Mouse (Mus musculus): Measurements from ENCODE around the gene Ppt2.

The Ppt2 gene

DNA sequence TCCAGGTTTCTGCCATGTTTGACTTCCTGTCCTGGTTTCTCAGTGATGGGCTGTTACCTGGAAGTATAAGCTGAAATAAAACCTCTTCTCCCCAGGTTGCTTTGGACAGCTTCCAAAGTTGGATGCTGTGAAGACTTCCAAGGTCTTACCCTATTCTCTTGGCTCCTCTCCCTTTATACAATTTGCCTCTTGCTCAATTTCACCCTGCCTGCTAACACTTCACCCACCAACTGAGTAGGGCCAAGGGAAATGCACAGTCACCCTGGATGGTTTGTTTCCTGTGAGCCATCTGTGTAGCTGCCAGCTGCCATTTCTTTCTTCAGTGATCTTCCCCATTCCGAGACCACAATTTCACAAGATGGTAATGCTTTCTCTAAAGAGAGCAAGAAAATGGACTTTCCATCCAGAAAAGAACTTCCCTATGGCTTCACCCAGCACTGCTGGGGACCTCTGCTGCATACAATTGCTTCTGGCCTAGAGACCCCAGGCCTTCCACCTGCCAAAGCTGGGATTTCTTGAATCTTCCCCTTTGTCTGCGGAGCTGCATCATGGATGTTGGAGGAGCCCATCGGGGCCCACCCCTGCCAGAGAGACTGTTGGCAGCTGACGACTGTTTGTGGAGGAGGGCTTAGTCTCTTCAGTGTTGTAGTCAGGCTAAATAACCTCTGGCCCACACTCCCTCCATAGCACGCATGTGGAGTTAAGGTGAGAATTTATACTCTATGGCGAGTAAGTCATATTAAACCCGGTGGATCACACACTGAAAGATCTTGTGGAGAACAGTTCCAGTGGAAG lies 11.3 kb upstream of the Ppt2 start:
- no peak for DNase-seq (ENCODE audit: low read depth, low spot score)

DNA sequence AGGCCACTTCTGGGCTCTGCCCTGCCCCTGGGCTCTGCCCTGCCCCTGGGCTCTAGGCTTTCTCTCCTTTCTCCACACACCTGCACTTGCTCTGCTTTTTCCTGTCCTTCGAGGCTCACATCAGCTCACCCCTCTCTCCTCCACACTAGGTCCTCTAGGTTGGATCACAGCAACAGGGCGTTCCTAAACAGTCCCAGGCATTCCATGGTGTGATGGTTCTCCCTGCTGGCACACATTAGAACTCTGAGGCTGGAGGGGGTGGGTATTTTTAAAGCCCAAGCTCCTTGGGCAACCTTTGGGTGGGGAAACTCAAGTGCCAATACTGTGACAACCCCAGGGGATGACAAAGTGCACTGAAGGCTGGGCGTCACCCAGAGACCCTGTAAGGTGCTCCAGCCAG lies 9.1 kb upstream of the Ppt2 start:
- DNase-seq (ENCODE audit: low read depth, low spot score) = no peak

DNA sequence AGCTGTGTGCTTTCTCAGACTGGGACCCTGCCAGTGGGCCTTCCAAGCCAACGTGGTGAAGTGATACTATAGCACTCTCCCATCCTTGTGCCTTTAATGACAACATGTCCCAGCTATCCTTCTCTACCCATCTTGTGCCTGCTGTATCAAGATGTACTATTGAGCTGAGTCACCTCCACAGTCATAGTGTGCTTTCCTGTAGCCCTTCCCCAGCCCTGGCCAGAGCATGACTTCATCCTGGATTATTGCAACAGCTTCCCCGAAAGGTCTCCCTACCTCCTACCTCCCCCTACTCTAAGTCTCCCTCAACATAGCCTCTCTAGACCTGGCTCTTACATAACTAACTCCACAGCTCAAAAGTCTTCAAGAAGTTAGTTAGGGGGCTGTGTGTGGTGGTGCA lies 7.4 kb upstream of the Ppt2 start:
- DNase-seq (ENCODE audit: low read depth, low spot score) = no peak

DNA sequence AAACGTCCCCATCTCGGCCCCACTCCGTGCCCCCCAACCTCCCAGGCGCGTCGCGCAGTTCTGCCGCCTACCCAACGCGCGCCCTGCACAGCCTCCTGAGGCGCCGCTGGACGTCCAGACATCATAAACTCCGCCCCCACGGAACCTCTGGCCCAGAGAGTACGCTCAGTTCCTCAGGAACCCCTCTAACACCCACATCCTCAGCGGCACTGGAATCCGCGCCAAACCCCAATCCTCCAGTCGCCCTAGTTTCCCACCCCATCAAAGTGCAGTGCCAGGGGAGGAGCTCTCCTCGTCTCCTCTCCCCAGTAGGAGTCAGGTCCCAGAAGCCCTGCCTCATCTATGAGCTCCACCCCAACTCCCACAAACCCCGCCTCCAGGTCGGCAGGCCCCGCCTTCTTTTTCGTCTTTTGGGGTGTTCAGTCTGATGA lies 4.0 kb upstream of the Ppt2 start:
- DNase-seq (ENCODE audit: low read depth, low spot score) = peak; percentile 75

DNA sequence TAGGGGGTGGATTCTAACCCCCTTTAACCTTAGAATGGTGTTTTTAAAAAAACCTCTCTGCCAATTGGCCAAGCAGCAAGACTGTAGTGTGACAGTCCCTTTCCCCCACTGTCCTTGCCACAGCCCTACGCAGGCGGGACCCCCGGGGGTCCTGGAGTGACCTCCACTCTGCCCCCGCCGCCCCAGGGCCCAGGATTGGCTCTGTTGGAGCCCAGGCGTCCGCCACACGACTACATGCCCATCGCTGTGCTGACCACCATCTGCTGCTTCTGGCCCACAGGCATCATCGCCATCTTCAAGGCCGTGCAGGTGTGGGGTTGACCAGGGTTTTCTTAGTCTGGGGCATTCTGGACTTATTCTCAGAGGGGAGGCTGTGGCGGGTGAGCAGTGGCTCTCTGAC lies 3.3 kb upstream of the Ppt2 start:
- DNase-seq (ENCODE audit: low read depth, low spot score) = no peak

DNA sequence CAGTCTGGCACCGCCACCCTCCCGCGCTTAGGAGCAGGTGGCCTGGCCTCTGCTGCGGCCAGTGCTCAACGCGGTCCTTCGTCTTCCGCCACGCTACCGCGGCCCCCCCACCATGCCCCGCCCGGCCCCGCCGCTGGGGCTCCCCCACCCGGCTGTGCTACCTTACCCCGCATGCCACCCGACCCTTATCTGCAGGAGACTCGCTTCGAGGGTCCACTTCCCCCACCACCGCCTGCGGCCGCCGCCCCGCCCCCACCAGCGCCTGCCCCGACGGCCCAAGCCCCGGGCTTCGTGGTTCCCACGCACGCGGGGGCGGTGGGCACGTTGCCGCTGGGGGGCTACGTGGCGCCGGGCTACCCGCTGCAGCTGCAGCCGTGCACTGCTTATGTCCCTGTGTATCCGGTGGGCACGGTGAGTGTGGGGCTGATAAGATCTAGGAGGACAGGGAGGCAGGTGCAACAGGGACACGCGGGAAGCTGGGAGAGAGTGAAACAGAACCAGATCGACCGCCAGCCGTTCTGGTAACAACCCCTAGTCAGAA lies 2.5 kb upstream of the Ppt2 start:
- peak; percentile 39 for DNase-seq (ENCODE audit: low read depth, low spot score)

DNA sequence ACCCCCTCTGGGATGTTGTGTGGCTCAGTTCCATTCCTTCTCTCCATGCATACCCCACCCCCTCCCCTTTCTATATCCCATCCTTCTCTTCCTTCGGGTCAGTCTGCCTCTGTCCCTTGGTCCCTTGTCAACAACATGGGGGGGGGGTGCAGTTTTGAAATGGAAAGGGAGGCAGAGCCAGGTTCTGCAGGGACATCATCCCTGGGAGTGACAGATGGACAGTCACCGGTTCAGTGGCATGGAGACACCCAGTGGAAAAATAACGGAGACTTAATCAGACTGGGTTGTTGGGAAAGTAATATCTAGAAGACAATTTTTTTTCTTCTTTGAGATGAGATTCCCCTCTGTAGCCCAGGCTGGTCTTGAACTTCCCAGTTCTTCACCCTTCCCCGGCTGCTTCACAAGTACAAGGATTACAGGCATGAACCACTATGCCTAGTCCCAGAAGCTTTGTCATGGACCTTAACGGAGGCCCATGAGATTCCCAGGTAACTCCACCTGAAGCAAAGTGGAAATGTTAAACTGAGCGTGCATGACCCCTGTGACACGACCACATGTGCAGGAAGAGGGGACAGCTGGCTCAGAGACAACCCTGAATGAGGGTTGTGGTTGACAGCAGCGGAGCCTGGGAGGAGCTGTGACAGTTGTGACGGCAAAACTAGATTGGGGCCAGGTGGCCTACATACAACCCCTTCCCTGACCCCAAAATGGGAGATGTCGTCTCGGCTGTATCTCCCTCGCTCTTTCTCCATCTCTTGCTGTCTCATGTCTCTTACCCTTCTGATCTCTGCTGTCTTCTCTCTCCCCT lies 1.7 kb upstream of the Ppt2 start:
- DNase-seq (ENCODE audit: low read depth, low spot score) = peak; percentile 76

DNA sequence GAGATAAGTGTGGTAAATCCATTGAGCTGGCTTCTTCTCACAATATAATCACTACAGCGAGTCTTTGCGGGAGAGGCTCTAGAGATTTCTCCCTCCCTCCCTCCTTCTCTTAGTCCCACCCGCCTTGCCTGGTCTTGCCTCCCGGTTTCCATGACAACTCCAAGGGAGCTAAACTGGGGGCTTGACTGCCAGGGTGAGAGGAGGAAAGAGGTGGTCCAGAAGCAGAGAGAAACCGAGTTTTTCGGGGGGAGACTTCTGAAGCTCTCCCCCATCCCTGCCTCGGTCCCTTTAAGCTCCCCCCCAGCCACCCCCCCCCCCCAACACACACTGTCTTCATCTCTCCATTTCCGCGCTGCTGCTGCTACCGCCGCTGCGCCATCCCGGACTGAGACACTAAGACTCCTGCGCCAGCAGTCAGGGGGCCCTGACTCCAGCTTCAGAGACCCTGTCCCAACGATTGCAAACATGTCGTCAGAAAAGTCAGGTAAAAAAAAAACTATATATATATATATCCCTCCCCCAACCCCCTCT lies 976 bp upstream of the Ppt2 start, which contains the start of gene Prrt1:
Gene Prrt1 (plus strand): TSS at position 313 of the 531 bp plus-strand sequence.
- peak; percentile 34 for DNase-seq (ENCODE audit: low read depth, low spot score)

DNA sequence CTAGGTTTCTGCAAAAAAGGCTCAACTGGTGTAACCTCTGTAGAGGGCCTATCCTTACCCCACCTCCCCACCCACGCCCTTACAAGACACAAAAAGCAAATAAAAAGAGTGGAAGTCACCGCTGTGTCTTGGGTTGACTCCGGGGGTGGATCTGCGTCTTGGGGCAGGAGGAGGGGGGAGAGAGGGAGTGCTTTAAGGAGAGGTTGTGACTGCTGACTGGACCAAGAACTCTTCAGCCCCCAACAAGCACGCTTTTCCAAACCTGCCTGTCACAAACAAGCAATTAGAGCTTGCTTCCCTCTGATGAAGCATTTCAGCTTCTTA lies 296 bp upstream of the Ppt2 start:
- DNase-seq (ENCODE audit: low read depth, low spot score) = peak; percentile 45

DNA sequence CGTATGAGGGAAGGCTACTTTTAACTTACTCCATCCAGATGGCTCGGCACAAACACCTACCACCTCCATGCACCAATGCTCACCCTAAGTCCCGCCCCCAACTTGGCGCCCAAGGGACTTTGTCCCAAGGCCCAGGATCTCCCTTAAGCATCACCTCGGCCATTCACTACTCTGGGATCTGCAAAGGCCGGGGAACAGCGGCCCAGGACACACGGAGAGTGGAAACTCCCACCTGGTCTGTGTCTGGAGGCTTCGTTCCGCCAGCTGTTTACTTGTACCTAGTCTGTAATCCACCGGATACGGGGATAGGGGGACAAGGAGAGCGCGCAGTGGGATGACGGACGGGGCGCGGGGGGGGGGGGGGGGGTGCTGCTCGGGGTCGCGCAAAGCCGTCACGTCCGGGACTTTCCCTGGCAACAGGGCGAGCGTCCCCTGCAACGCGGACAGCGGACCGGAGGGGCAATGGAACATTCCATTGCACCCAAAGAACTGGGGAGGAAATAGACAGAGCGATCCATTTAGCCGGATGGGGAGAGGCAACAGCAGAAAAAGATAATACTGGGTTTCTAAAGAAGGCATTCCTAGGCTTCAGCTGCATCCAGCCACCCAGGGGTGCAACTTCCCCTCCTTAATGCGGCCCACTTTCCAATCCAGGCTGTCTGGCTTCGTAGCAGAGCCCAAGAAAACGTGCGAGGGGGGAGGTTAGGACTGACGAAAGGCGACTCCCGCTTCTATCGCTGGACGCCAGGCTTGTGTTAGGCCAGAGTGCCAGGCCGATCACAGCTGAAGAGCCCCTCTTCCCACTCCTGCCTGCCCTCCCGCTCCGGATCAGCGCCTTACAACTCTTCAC lies 992 bp downstream of the Ppt2 start:
- peak; percentile 86 for DNase-seq (ENCODE audit: low read depth, low spot score)

DNA sequence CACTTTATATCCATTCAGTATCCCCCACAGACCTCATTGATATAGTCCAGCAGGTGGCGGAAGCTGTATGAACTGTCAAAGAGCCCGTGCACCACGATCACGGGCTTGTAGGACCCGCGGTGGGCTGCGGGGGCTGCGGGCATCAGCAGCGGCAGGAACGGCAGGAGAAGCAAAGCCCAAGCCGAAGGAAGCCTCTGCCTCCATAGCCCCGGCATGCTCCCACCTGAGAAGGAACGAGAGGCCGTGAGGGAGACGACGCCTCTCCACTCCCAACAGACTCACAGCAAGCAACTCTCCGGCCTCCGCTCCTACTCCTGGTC lies 1.6 kb downstream of the Ppt2 start:
- DNase-seq (ENCODE audit: low read depth, low spot score) = peak; percentile 56

DNA sequence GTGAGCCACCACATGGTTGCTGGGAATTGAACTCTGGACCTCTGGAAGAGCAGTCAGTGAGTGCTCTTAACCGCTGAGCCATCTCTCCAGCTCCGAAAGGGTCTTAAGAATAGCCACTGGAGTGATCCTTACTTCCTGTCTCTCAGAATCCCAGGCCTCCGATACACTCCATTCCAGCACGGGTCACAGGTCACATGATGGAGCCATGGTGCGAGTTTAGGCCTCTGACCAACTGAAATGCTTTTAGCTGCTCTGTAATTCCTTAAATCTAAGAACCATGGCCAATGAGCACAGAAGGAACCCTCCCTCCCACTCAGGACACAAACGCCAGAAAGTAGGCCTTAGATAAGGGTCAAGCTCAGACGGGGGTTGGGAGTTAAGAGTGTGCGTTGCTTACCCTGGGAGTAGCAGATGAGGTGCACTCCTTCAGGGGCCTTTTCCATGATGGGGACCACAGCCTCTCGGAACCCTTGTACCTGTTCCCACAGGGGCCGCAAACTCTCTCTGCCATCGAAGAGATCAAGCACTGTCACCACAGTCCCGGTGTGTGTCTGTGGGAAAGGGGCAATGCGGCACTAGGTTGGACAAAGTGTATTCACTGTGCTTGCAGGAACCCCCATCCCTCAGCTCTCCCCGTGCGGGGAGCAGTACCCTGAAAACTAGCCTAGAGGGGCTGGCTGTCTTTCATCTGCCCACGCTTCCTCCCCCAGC lies 2.1 kb downstream of the Ppt2 start:
- DNase-seq (ENCODE audit: low read depth, low spot score) = no peak

DNA sequence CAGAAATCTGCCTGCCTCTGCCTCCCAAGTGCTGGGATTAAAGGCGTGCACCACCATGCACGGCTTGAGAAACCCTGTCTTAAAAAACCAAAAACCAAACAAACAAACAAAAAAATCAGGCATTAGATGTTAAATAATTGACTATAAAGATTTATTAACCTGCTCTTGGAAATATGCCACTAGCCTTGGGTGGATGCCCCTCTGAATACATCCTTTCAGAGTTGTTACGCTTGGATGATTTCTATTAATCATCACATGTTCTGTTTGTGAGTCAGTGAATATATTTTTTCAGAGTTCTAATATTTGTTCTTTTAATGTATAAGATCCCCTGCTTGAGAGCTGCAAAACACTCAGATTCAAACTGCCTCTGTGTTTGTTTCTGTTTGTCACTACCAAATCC lies 3.3 kb downstream of the Ppt2 start:
- DNase-seq (ENCODE audit: low read depth, low spot score) = no peak

DNA sequence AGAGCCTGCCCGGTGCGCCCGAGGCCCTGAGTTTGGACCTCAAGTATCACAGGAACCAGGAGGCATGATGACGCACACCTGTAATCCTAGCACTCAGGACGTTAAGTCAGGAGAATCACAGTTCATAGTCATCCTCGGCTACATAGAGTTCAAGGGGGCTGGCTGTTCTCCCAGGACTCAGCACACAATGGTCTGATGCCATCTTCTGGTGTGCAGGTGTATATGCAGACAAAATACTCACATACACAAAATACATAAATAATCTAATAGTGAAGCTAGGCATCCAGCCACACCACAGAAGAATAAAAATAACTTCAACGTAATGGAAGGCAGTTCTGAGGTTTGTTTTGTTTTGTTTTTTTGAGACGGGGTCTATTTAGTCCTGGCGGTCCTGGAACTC lies 5.1 kb downstream of the Ppt2 start:
- no peak for DNase-seq (ENCODE audit: low read depth, low spot score)

DNA sequence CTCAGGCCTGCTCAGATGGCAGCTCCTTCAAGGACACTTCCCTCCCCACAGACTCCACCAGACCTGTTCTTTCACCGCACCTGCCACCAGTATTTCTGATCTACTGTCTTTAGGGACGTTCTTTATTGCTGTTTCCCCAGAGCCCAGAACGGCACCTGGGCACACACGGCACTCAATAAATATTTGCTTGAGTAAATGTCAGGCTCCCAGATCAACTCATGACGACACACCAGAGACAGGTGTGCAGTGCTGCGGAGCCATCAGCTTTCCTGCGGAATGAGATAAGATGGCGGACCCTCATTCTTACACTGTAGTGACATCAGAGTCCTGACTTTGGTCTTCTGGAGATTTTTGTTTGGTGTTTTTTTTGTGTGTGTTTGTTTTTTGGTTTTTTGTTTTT lies 7.3 kb downstream of the Ppt2 start:
- DNase-seq (ENCODE audit: low read depth, low spot score) = no peak

DNA sequence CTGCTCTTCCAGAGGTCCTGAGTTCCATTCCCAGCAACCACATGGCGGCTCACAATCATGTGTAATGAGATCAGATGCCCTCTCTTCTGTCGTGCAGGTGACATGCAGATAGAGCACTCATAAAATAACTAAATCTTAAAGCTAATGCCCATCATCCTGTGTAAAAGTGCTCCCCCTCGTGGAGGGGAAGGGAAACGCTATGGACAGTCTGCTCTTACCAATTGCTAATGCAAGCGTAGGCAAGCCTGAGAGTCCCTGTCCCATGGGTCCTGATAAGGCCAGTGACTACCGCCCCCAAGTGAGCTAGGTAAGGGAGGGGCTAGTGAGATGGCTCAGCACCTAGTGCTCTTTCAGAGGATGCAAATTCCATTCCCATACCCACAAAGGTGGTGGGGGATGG lies 9.3 kb downstream of the Ppt2 start:
- peak; percentile 80 for DNase-seq (ENCODE audit: low read depth, low spot score)

DNA sequence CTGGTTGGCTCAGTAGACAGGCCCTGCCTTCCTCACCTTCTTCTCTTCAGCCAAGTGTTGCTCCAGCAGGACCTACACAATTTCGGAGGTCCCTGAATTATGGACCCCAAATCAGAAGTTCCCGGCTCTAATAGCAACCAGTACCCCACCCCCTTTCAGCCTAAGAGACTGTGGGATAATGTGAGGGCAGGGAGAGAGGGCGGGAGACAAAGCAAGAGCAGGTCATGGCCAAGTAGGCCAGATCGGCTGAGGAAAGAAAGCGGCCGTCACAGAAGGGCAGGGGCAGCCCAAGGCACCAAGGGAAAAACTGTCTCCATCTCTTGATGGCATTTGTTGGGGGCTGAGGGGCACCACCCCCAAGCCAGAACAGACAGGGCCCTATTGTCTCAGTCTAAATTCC lies 12.4 kb downstream of the Ppt2 start, which contains the start of gene Egfl8:
Gene Egfl8 (minus strand): TSS at position 101 of the 400 bp plus-strand sequence.
- no peak for DNase-seq (ENCODE audit: low read depth, low spot score)

DNA sequence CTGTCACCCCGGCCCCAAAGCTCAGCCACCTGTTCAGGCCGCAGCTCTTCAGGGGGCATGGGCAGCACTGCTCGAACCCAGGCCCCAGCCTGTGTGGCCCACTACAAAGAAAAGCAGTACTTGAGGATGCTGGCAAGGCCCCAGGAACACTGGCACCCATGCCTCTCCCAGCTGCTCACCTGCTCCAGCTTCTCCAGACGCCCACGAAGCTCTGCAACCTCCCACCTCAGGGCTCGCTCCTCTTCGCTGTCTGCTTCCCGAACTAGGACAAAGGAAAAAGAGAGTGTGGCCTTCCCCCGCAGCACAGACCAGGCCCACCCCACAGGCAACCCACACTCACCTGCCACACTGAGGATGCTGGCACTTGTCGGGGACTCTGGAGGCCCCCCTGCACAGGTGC lies 14.5 kb downstream of the Ppt2 start:
- no peak for DNase-seq (ENCODE audit: low read depth, low spot score)

DNA sequence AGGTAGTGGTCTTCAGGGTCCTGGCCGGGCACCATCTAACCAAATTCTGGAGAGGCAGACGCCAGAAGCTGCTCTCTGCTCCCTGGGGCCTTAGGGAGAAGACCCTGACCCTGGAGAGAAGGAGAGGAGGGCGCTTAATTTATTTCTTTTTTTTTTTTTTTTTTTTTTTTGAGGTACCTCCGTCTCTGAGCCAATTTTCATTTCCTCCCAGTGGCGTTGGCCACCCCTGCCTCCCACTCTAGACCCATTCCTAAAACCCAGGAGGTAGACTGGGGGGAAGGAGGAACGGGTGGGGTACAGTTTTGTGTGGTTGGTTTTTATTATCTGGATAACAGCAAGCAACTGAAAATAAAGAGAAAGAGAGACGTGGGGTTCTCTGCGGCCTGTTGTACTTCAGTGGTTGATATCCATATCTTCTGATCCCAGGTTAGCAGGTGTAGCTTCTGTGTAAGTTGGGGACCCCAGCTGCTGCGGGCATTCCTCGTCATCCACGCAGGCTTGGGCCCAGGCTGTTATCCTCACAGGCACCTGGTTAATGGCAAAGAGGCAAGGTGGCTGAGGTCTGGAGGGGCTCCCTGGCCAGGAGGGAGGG lies 15.2 kb downstream of the Ppt2 start:
- no peak for DNase-seq (ENCODE audit: low read depth, low spot score)

DNA sequence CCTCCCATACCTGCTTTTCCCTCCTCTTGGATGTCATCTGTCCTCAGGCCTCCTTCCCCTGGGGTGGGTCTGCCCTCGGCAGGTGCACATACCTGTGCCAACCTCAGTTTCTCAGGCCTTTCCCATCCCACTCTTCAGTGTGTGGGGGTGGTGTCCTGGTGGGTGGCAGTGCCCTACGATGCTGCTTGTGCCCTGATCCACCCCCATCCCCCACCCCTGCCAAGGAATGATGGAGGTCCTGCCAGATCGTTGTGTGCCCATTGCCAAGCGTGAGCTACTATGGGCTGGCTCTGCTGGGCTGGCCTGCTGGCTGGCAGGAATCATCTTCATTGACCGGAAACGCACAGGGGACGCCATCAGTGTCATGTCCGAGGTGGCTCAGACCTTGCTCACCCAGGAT lies 17.3 kb downstream of the Ppt2 start:
- DNase-seq (ENCODE audit: low read depth, low spot score) = no peak

DNA sequence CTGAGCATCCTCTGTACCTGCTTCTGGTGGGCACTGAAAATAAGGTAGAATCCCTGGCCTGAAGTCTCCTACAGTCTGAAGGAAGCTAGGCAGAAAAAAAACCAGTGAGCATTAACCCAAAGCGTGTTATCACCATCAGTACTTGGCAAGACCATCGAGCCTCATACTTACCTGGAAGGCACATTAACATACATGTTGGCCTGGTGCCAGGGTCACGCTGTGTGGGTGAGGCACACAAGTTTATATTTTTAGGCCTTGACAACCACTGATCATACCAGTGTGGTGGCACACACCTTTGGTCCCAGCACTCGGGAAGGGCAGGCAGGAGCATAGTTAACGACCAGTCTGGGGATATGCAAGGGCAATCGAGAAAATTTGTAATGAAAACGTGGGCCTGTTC lies 20.3 kb downstream of the Ppt2 start:
- DNase-seq (ENCODE audit: low read depth, low spot score) = no peak

Data from CD4-positive helper T cell, adult 2 months (primary cell).